Comparison of ENCODE assay signal across 10 mouse cellular contexts in genomic region chr7:120809705-120810104, GRCm38 (mm10). TPM values are rescaled to one million over a fixed set of nuclear protein-coding genes. Genes with fewer than 3 reads are reported as not detected.
DNase-seq lines count a peak whose midpoint lies in the region; ATAC-seq and TF ChIP-seq lines count a peak whose summit lies in the region.
"Had no signal": no experiment of that assay in that cellular context is flagged by ENCODE, and none has a peak within 500 bp of the region (broad histone marks: within the 10 kb centered on the region; RNA-seq: fewer than 3 reads in every experiment).

No protein-coding gene starts in this region.

- H3K36me3 ChIP-seq in kidney, embryonic 16.5 days (ENCODE audit: insufficient read depth, low read length), result no peaks in the 10 kb centered on the region
- no peaks in the 10 kb centered on the region for H3K36me3 ChIP-seq in embryonic facial prominence, embryonic 13.5 days
- no peaks in the 10 kb centered on the region for H3K36me3 ChIP-seq in hindbrain, postnatal 0 days (ENCODE audit: insufficient read depth, low read length)
- no peaks in the 10 kb centered on the region for H3K36me3 ChIP-seq in midbrain, postnatal 0 days (ENCODE audit: insufficient read depth, low read length)

- intact Hi-C loops in left cerebral cortex, postnatal 4 days (cut with DNase I), result no loop called here

- H3K4me1 ChIP-seq in kidney, embryonic 16.5 days (ENCODE audit: insufficient read depth, low read length), result peaks cover 4% of the 10 kb centered on the region; the same call in 1 of the 2 replicates
- peaks cover 4% of the 10 kb centered on the region for H3K4me1 ChIP-seq in embryonic facial prominence, embryonic 13.5 days
- no peaks in the 10 kb centered on the region for H3K4me1 ChIP-seq in hindbrain, postnatal 0 days (ENCODE audit: insufficient read depth, low read length)
- no peaks in the 10 kb centered on the region for H3K4me1 ChIP-seq in midbrain, postnatal 0 days (ENCODE audit: insufficient read depth, low read length)

- peak overlapping the region; percentile 59 for H3K4me2 ChIP-seq in kidney, embryonic 16.5 days (replicated peaks; ENCODE audit: low read depth, low read length)
- H3K4me2 ChIP-seq in embryonic facial prominence, embryonic 13.5 days, result peak overlapping the region; percentile 61
- H3K4me2 ChIP-seq in hindbrain, postnatal 0 days (ENCODE audit: low read depth, low read length), result peak overlapping the region; percentile 64
- peak overlapping the region; percentile 83 for H3K4me2 ChIP-seq in midbrain, postnatal 0 days (ENCODE audit: low read depth, low read length, poor library complexity, severe bottlenecking)

- no peak for DNase-seq in kidney, postnatal 25 days
- DNase-seq in hindbrain, postnatal 0 days (ENCODE audit: low spot score), result no peak
- DNase-seq in midbrain, postnatal 0 days (ENCODE audit: low spot score), result no peak
- no peak for DNase-seq in adrenal gland, adult 8-10 months
- no peak for DNase-seq in left cerebral cortex, postnatal 4 days

- no peak for TF ChIP-seq CTCF in hindbrain, postnatal 0 days (IDR thresholded peaks at IDR 0.05; ENCODE audit: low read depth)
- no peak for TF ChIP-seq CTCF in midbrain, postnatal 0 days (IDR thresholded peaks at IDR 0.05)

- peak; percentile 67 for ATAC-seq in kidney, embryonic 16.5 days (ENCODE audit: low FRiP score, low TSS enrichment)
- ATAC-seq in embryonic facial prominence, embryonic 13.5 days (ENCODE audit: insufficient number of reproducible peaks, insufficient read depth, low FRiP score, low TSS enrichment, low read depth), result no peak
- peak; percentile 29; the same call in 1 of the 2 replicates for ATAC-seq in hindbrain, postnatal 0 days
- no peak for ATAC-seq in midbrain, postnatal 0 days (ENCODE audit: low FRiP score)
- no peak; the same call in 1 of the 2 replicates for ATAC-seq in megakaryocyte progenitor cell, adult 5-6 weeks (replicated peaks; ENCODE audit: poor library complexity)
- ATAC-seq: Patski had no signal

- H3K27me3 ChIP-seq in kidney, embryonic 16.5 days (ENCODE audit: insufficient read depth, low read length), result no peaks in the 10 kb centered on the region
- peaks cover 16% of the 10 kb centered on the region for H3K27me3 ChIP-seq in embryonic facial prominence, embryonic 13.5 days
- no peaks in the 10 kb centered on the region for H3K27me3 ChIP-seq in hindbrain, postnatal 0 days (ENCODE audit: insufficient read depth, low read length)
- H3K27me3 ChIP-seq in midbrain, postnatal 0 days (ENCODE audit: insufficient read depth, low read length), result no peaks in the 10 kb centered on the region
- H3K27me3 ChIP-seq: Patski had no signal

- H3K4me3 ChIP-seq in kidney, embryonic 16.5 days (ENCODE audit: low read length), result peak overlapping the region; percentile 36
- H3K4me3 ChIP-seq in embryonic facial prominence, embryonic 13.5 days, result peak overlapping the region; percentile 35
- peak overlapping the region; percentile 36 for H3K4me3 ChIP-seq in hindbrain, postnatal 0 days (ENCODE audit: low read length)
- H3K4me3 ChIP-seq in midbrain, postnatal 0 days (ENCODE audit: low read depth, low read length), result peak overlapping the region; percentile 41

- no peak overlapping the region; the same call in 1 of the 2 replicates for H3K9ac ChIP-seq in kidney, embryonic 16.5 days (replicated peaks; ENCODE audit: low read length)
- H3K9ac ChIP-seq in embryonic facial prominence, embryonic 13.5 days, result peak overlapping the region; percentile 58; the same call in 1 of the 2 replicates
- H3K9ac ChIP-seq in hindbrain, postnatal 0 days (replicated peaks; ENCODE audit: low read length), result peak overlapping the region; percentile 38; the same call in 1 of the 2 replicates
- peak overlapping the region; percentile 56 for H3K9ac ChIP-seq in midbrain, postnatal 0 days (replicated peaks; ENCODE audit: low read length, poor library complexity, severe bottlenecking)

- no peaks in the 10 kb centered on the region for H3K9me3 ChIP-seq in kidney, embryonic 16.5 days (ENCODE audit: low read length)
- H3K9me3 ChIP-seq in embryonic facial prominence, embryonic 13.5 days, result no peaks in the 10 kb centered on the region
- no peaks in the 10 kb centered on the region for H3K9me3 ChIP-seq in hindbrain, postnatal 0 days (ENCODE audit: low read length)
- no peaks in the 10 kb centered on the region for H3K9me3 ChIP-seq in midbrain, postnatal 0 days (ENCODE audit: low read length)

- no peak overlapping the region for H3K27ac ChIP-seq in kidney, embryonic 16.5 days (ENCODE audit: low read length)
- no peak overlapping the region for H3K27ac ChIP-seq in embryonic facial prominence, embryonic 13.5 days
- no peak overlapping the region for H3K27ac ChIP-seq in hindbrain, postnatal 0 days
- H3K27ac ChIP-seq in midbrain, postnatal 0 days (ENCODE audit: low read depth, low read length), result no peak overlapping the region

- WGBS in kidney, embryonic 16.5 days, result 2% methylated on average over 26 of the region's 27 CpGs
- 2% methylated on average over 24 of the region's 27 CpGs for WGBS in embryonic facial prominence, embryonic 13.5 days
- WGBS in hindbrain, postnatal 0 days, result 6% methylated on average over 27 of the region's 27 CpGs
- 4% methylated on average over 15 of the region's 27 CpGs for WGBS in midbrain, postnatal 0 days

RNA-seq across cellular contexts. Expression of gene Gm5737, which starts 2.5 kb away (rescaled TPM):
- polyA plus RNA-seq in kidney, embryonic 16.5 days (2015; fragmentation: Nextera tagmentation; extraction: Ambion mirVana), result not detected in 2 replicates
- not detected in 2 replicates for polyA plus RNA-seq in embryonic facial prominence, embryonic 13.5 days (2015; fragmentation: Nextera tagmentation; extraction: Ambion mirVana)
- 0.58 TPM in 1 of 2 replicates, not detected in the other for total RNA-seq in hindbrain, postnatal 0 days (2014; rRNA removed)
- 0.11 and 0.14 TPM in 2 replicates for polyA plus RNA-seq in hindbrain, postnatal 0 days (2015; fragmentation: Nextera tagmentation; extraction: Ambion mirVana)
- total RNA-seq in midbrain, postnatal 0 days (2014; rRNA removed), result not detected in 2 replicates
- polyA plus RNA-seq in midbrain, postnatal 0 days (2015; fragmentation: Nextera tagmentation; extraction: Ambion mirVana), result 0.22 TPM in 1 of 2 replicates, not detected in the other
- not detected in 2 replicates for total RNA-seq in megakaryocyte progenitor cell, adult 5-6 weeks (2015)
- not detected in 2 replicates for total RNA-seq in megakaryocyte progenitor cell, adult 5-6 weeks (2017)
- total RNA-seq in adrenal gland, adult 8-10 months (2022), result not detected
- under 1 TPM; 0.28 to 0.40 TPM for total RNA-seq in left cerebral cortex, postnatal 4 days (2021)
- total RNA-seq: layer of hippocampus, postnatal 25 days had no signal
- polyA plus RNA-seq: Patski had no signal

RNA-seq across cellular contexts. Expression of gene Eef2k, which starts 32.9 kb away (rescaled TPM):
- polyA plus RNA-seq in kidney, embryonic 16.5 days (2015; fragmentation: Nextera tagmentation; extraction: Ambion mirVana), result 27.9 and 31.1 TPM in 2 replicates
- polyA plus RNA-seq in embryonic facial prominence, embryonic 13.5 days (2015; fragmentation: Nextera tagmentation; extraction: Ambion mirVana), result 36.6 and 39.4 TPM in 2 replicates
- total RNA-seq in hindbrain, postnatal 0 days (2014; rRNA removed), result 30.7 and 44.6 TPM in 2 replicates
- polyA plus RNA-seq in hindbrain, postnatal 0 days (2015; fragmentation: Nextera tagmentation; extraction: Ambion mirVana), result 31.5 and 32.1 TPM in 2 replicates
- total RNA-seq in midbrain, postnatal 0 days (2014; rRNA removed), result 29.4 and 42.0 TPM in 2 replicates
- polyA plus RNA-seq in midbrain, postnatal 0 days (2015; fragmentation: Nextera tagmentation; extraction: Ambion mirVana), result 30.7 and 31.1 TPM in 2 replicates
- 32.5 and 34.4 TPM in 2 replicates for total RNA-seq in megakaryocyte progenitor cell, adult 5-6 weeks (2015)
- 80.5 and 85.0 TPM in 2 replicates for total RNA-seq in megakaryocyte progenitor cell, adult 5-6 weeks (2017)
- 10 to 100 TPM; 27.2 to 51.2 (median 40.8) TPM for total RNA-seq in adrenal gland, adult 8-10 months (2022)
- 10 to 100 TPM; 74.3 to 74.6 TPM for total RNA-seq in left cerebral cortex, postnatal 4 days (2021)

Comparison
In these comparisons a context has a peak if more than half of its experiments do, and no peak if none do; other contexts are left out.
1. ATAC-seq: peak in kidney, embryonic 16.5 days (single experiment) and hindbrain, postnatal 0 days (single experiment); none in embryonic facial prominence, embryonic 13.5 days (single experiment), midbrain, postnatal 0 days (single experiment) and megakaryocyte progenitor cell, adult 5-6 weeks (single experiment).
2. Peak in every context shown above with its lines, with median percentiles within 50 percentile points of each other: H3K4me2 ChIP-seq and H3K4me3 ChIP-seq.